ENCODE assay signal across 9 mouse cellular contexts in the genomic region with DNA sequence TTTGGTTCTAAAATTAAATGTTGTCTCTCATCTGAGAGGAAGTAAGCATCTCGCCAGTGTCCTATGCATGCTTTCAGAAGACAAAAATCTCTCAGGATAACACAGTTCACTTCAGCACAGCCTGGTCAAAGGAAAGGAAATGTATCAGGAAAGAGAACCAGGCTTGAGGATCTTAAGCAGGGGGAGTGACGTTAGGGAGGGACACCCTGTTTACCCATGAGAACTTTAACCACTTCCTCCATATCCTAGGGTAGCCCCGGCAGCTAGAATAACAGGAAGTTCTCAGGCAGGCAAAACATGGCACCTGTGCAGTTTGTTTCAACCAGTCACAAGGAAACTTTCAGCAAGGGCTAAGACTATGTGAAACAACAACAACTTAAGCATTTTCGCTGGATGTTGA. TPM values are rescaled to one million over a fixed set of nuclear protein-coding genes. Genes with fewer than 3 reads are reported as not detected.
DNase-seq lines count a peak whose midpoint lies in the region; ATAC-seq and TF ChIP-seq lines count a peak whose summit lies in the region.
"Had no signal": no experiment of that assay in that cellular context is flagged by ENCODE, and none has a peak within 500 bp of the region (broad histone marks: within the 10 kb centered on the region; RNA-seq: fewer than 3 reads in every experiment).

No protein-coding gene starts in this region.

- H3K36me3 ChIP-seq in heart, embryonic 16.5 days (ENCODE audit: control insufficient read depth, insufficient read depth): no peaks in the 10 kb centered on the region
- no peaks in the 10 kb centered on the region for H3K36me3 ChIP-seq in macrophage (ENCODE audit: inconsistent target)
- H3K36me3 ChIP-seq in midbrain, postnatal 0 days (ENCODE audit: insufficient read depth, low read length): no peaks in the 10 kb centered on the region
- H3K36me3 ChIP-seq: embryonic facial prominence, embryonic 15.5 days had no signal

- H3K27me3 ChIP-seq in heart, embryonic 16.5 days (ENCODE audit: control insufficient read depth, insufficient read depth, low read length): no peaks in the 10 kb centered on the region
- no peaks in the 10 kb centered on the region for H3K27me3 ChIP-seq in midbrain, postnatal 0 days (ENCODE audit: insufficient read depth, low read length)
- H3K27me3 ChIP-seq: embryonic facial prominence, embryonic 15.5 days had no signal

- peak; percentile 83 for ATAC-seq in heart, embryonic 16.5 days (replicated peaks; ENCODE audit: extremely low read depth, insufficient read depth, low FRiP score)
- no peak for ATAC-seq in midbrain, postnatal 0 days (ENCODE audit: low FRiP score)

- H3K9me3 ChIP-seq in heart, embryonic 16.5 days (replicated peaks; ENCODE audit: control insufficient read depth, low read length): no peaks in the 10 kb centered on the region
- H3K9me3 ChIP-seq in midbrain, postnatal 0 days (ENCODE audit: low read length): no peaks in the 10 kb centered on the region
- H3K9me3 ChIP-seq: embryonic facial prominence, embryonic 15.5 days had no signal

- H3K4me1 ChIP-seq in heart, embryonic 16.5 days (ENCODE audit: control insufficient read depth, insufficient read depth, low read length): no peaks in the 10 kb centered on the region
- no peaks in the 10 kb centered on the region for H3K4me1 ChIP-seq in midbrain, postnatal 0 days (ENCODE audit: insufficient read depth, low read length)
- H3K4me1 ChIP-seq: embryonic facial prominence, embryonic 15.5 days had no signal

- no peaks in the 10 kb centered on the region for H3K79me2 ChIP-seq in macrophage (ENCODE audit: inconsistent target)

- no peak overlapping the region for H3K4me2 ChIP-seq in heart, embryonic 16.5 days (ENCODE audit: low read depth, low read length)
- H3K4me2 ChIP-seq in midbrain, postnatal 0 days (ENCODE audit: low read depth, low read length, poor library complexity, severe bottlenecking): no peak overlapping the region
- H3K4me2 ChIP-seq: embryonic facial prominence, embryonic 15.5 days had no signal

- peak; percentile 14 for DNase-seq in kidney, postnatal 10 days
- no peak for DNase-seq in kidney, postnatal 25 days
- peak; percentile 68 for DNase-seq in thymus, postnatal 25 days
- DNase-seq in midbrain, postnatal 0 days (ENCODE audit: low spot score): no peak
- DNase-seq in gastrocnemius, postnatal 10 days: no peak
- no peak for DNase-seq in left cerebral cortex, postnatal 36 days (ENCODE audit: low spot score in 2 of 2)

- no peak for TF ChIP-seq CTCF in midbrain, postnatal 0 days (IDR thresholded peaks at IDR 0.05)

- H3K27ac ChIP-seq in heart, embryonic 16.5 days (ENCODE audit: low read length): peak overlapping the region; percentile 47; the same call in 1 of the 2 replicates
- H3K27ac ChIP-seq in macrophage: peak overlapping the region; percentile 61
- no peak overlapping the region for H3K27ac ChIP-seq in midbrain, postnatal 0 days (ENCODE audit: low read depth, low read length)
- H3K27ac ChIP-seq: embryonic facial prominence, embryonic 15.5 days had no signal

- H3K4me3 ChIP-seq in heart, embryonic 16.5 days (ENCODE audit: low read length): no peak overlapping the region
- no peak overlapping the region for H3K4me3 ChIP-seq in macrophage (ENCODE audit: inconsistent target)
- no peak overlapping the region for H3K4me3 ChIP-seq in midbrain, postnatal 0 days (ENCODE audit: low read depth, low read length)
- H3K4me3 ChIP-seq: embryonic facial prominence, embryonic 15.5 days had no signal

- H3K9ac ChIP-seq in heart, embryonic 16.5 days (ENCODE audit: low read length): no peak overlapping the region
- no peak overlapping the region for H3K9ac ChIP-seq in midbrain, postnatal 0 days (replicated peaks; ENCODE audit: low read length, poor library complexity, severe bottlenecking)
- H3K9ac ChIP-seq: embryonic facial prominence, embryonic 15.5 days had no signal

- WGBS in heart, embryonic 16.5 days: 54% methylated on average over 4 of the region's 4 CpGs
- 4% methylated on average over 4 of the region's 4 CpGs for WGBS in macrophage (ENCODE audit: missing documents)
- WGBS in midbrain, postnatal 0 days: 74% methylated on average over 4 of the region's 4 CpGs

- intact Hi-C loops in left cerebral cortex, postnatal 36 days (cut with DNase I): loop anchor here (2.0 kb wide), 1 partner anchor 51 kb away; no protein-coding TSS in a partner anchor

RNA-seq across cellular contexts. Expression of gene Kcnj16, which starts 25.8 kb away (rescaled TPM):
- not detected in 2 replicates for polyA plus RNA-seq in heart, embryonic 16.5 days (2015; fragmentation: Nextera tagmentation; extraction: Ambion mirVana)
- under 1 TPM in 1 of 26 experiments, not detected in 25; 0.18 TPM for total RNA-seq in macrophage (2018; cell fraction: chromatin; rRNA removed)
- under 1 TPM in 13 of 26 experiments, not detected in 13; 0.05 to 0.47 (median 0.12) TPM for total RNA-seq in macrophage (2018; cell fraction: cytosol; rRNA removed)
- under 1 TPM in 2 of 26 experiments, not detected in 24; 0.21 to 0.61 TPM for total RNA-seq in macrophage (2018; cell fraction: nucleus; rRNA removed)
- polyA plus RNA-seq in macrophage (2018): 0.21 to 0.30 TPM (median 0.23 TPM) in 3 replicates
- total RNA-seq in midbrain, postnatal 0 days (2014; rRNA removed): 3.6 and 5.0 TPM in 2 replicates
- 1.9 and 2.1 TPM in 2 replicates for polyA plus RNA-seq in midbrain, postnatal 0 days (2015; fragmentation: Nextera tagmentation; extraction: Ambion mirVana)
- under 1 TPM in 1 of 2 experiments, not detected in 1; 0.07 TPM for total RNA-seq in gastrocnemius, postnatal 10 days (2021)
- total RNA-seq in left cerebral cortex, postnatal 36 days (2021): 10 to 100 TPM; 23.0 to 25.8 TPM

Comparison
In these comparisons a context has a peak if more than half of its experiments do, and no peak if none do; other contexts are left out.
1. DNase-seq: peak in kidney, postnatal 10 days (single experiment) and thymus, postnatal 25 days (single experiment); none in kidney, postnatal 25 days (0 of 2), midbrain, postnatal 0 days (single experiment), gastrocnemius, postnatal 10 days (single experiment) and left cerebral cortex, postnatal 36 days (0 of 2).